Mouse (Mus musculus): Measurements from ENCODE around the gene Lyve1.

GRCm38 (mm10) chr7:110823995-110824953 lies 38.8 kb downstream of the Lyve1 start:
- no peak for TF ChIP-seq CTCF (IDR thresholded peaks at IDR 0.05; ENCODE audit: control insufficient read depth, insufficient read depth, insufficient replicate concordance, low read depth, low read length)
- TF ChIP-seq POLR2A (IDR thresholded peaks at IDR 0.05; ENCODE audit: control insufficient read depth, low read depth, low read length), result no peak

All from testis, adult 2 months (tissue).